Mouse (Mus musculus): ENCODE results near the gene Pik3r5. TPM values are rescaled to one million over a fixed set of nuclear protein-coding genes. Genes with fewer than 3 reads are reported as not detected.

Pik3r5 gene
- total and polyA plus RNA-seq, 3 experiments: 3.2 to 5.7 TPM; not detected in 1

GRCm38 (mm10) chr11:68508619-68509018 is 76.7 kb downstream of the Pik3r5 start:
- no peak overlapping the region for H3K9ac ChIP-seq (ENCODE audit: control insufficient read depth, low read depth, low read length, poor library complexity, severe bottlenecking)
- H3K27me3 ChIP-seq (ENCODE audit: control insufficient read depth in 1 of 2, insufficient read depth in 2 of 2, low read length in 2 of 2): 0 out of 4 replicates have a peak, but pooled peaks cover 0 to 3% of the 10 kb centered on the region in 2 experiments
- H3K36me3 ChIP-seq (ENCODE audit: control insufficient read depth in 1 of 2, insufficient read depth in 2 of 2, low read length in 2 of 2): peaks cover 0 to 6% of the 10 kb centered on the region in 2 experiments; a peak in 2 of 4 replicates
- H3K9me3 ChIP-seq (replicated peaks; ENCODE audit: insufficient read depth, low read length): no peaks in the 10 kb centered on the region
- TF ChIP-seq HCFC1 (IDR thresholded peaks at IDR 0.05; ENCODE audit: low read depth, low read length): no peak
- no peaks in the 10 kb centered on the region for H3K79me2 ChIP-seq (ENCODE audit: control insufficient read depth, insufficient read depth, low read length, poor library complexity)
- H3K4me1 ChIP-seq (ENCODE audit: control insufficient read depth in 1 of 2, insufficient read depth in 2 of 2, low read length in 2 of 2): peaks cover 0 to 8% of the 10 kb centered on the region in 2 experiments; a peak in 2 of 4 replicates
- H3K27ac ChIP-seq (ENCODE audit: control insufficient read depth, low read depth, low read length): no peak overlapping the region
- no peak overlapping the region for H3K4me3 ChIP-seq (ENCODE audit: control insufficient read depth in 1 of 2, insufficient read depth in 1 of 2, low read depth in 2 of 2, low read length in 2 of 2)
- DNase-seq (ENCODE audit: low read depth, low spot score): no peak

GRCm38 (mm10) chr11:68509194-68509593 is 77.3 kb downstream of the Pik3r5 start:
- Histone ChIP-seq H3K27ac (ENCODE audit: control insufficient read depth, low read depth, low read length) (no peak overlapping the region), H3K9ac (ENCODE audit: control insufficient read depth, low read depth, low read length, poor library complexity, severe bottlenecking) (no peak overlapping the region), H3K79me2 (ENCODE audit: control insufficient read depth, insufficient read depth, low read length, poor library complexity) (no peaks in the 10 kb centered on the region), H3K36me3 (ENCODE audit: control insufficient read depth in 1 of 2, insufficient read depth in 2 of 2, low read length in 2 of 2) (peaks cover 0 to 6% of the 10 kb centered on the region in 2 experiments; a peak in 2 of 4 replicates), H3K4me3 (ENCODE audit: control insufficient read depth in 1 of 2, insufficient read depth in 1 of 2, low read depth in 2 of 2, low read length in 2 of 2) (no peak overlapping the region), H3K27me3 (ENCODE audit: control insufficient read depth in 1 of 2, insufficient read depth in 2 of 2, low read length in 2 of 2) (peaks cover 0 to 3% of the 10 kb centered on the region in 2 experiments; a peak in 1 of 4 replicates), H3K4me1 (ENCODE audit: control insufficient read depth in 1 of 2, insufficient read depth in 2 of 2, low read length in 2 of 2) (peaks cover 0 to 8% of the 10 kb centered on the region in 2 experiments; a peak in 2 of 4 replicates), H3K9me3 (replicated peaks; ENCODE audit: insufficient read depth, low read length) (no peaks in the 10 kb centered on the region)
- DNase-seq (ENCODE audit: low read depth, low spot score): no peak
- TF ChIP-seq ZC3H11A (IDR thresholded peaks at IDR 0.05; ENCODE audit: low read depth, low read length) (no peak), GATA1 (IDR thresholded peaks at IDR 0.05; ENCODE audit: low read depth, low read length) (0 out of 2 replicates have a peak, but pooled peaks have one; percentile 16), MYB (IDR thresholded peaks at IDR 0.05; ENCODE audit: low read depth, low read length) (no peak)

DNA sequence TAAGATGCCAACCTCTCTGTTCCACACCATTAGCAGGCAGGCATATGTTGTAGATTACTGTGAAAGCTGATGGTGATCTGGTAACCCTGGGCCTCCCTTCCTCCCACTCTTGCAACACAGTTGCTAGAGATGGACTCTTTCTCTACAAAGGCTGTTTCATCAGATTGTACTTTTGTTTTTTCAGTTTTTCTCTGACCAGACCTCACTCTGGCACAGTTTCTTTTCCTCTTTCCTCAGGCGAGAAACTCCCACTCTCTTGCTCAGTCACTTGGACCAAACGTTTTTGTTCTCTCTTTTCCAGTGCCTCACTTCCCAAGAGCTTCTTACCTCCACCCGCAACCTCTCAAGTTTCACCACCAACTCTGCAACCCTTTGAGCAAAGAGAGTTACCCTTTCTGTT is 82.0 kb downstream of the Pik3r5 start:
- no peaks in the 10 kb centered on the region for H3K9me3 ChIP-seq (replicated peaks; ENCODE audit: insufficient read depth, low read length)
- no peak for DNase-seq (ENCODE audit: low read depth, low spot score)
- no peak overlapping the region for H3K9ac ChIP-seq (ENCODE audit: control insufficient read depth, low read depth, low read length, poor library complexity, severe bottlenecking)
- no peak overlapping the region for H3K27ac ChIP-seq (ENCODE audit: control insufficient read depth, low read depth, low read length)
- peaks cover 0 to 5% of the 10 kb centered on the region in 2 experiments; a peak in 2 of 4 replicates for H3K36me3 ChIP-seq (ENCODE audit: control insufficient read depth in 1 of 2, insufficient read depth in 2 of 2, low read length in 2 of 2)
- peaks cover 0 to 7% of the 10 kb centered on the region in 2 experiments; a peak in 2 of 4 replicates for H3K4me1 ChIP-seq (ENCODE audit: control insufficient read depth in 1 of 2, insufficient read depth in 2 of 2, low read length in 2 of 2)
- H3K79me2 ChIP-seq (ENCODE audit: control insufficient read depth, insufficient read depth, low read length, poor library complexity): no peaks in the 10 kb centered on the region
- H3K4me3 ChIP-seq (ENCODE audit: control insufficient read depth in 1 of 2, insufficient read depth in 1 of 2, low read depth in 2 of 2, low read length in 2 of 2): no peak overlapping the region
- H3K27me3 ChIP-seq (ENCODE audit: control insufficient read depth in 1 of 2, insufficient read depth in 2 of 2, low read length in 2 of 2): peaks cover 3 to 8% of the 10 kb centered on the region in 2 experiments; a peak in 2 of 4 replicates
- no peak for TF ChIP-seq POLR2AphosphoS5 (IDR thresholded peaks at IDR 0.05; ENCODE audit: borderline replicate concordance, low read depth, low read length)
- TF ChIP-seq TBP (IDR thresholded peaks at IDR 0.05; ENCODE audit: low read depth, low read length): no peak
- no peak for TF ChIP-seq KAT2A (conservative IDR thresholded peaks at IDR 0.05; ENCODE audit: low read depth, low read length)
- no peak for TF ChIP-seq RCOR1 (IDR thresholded peaks at IDR 0.05; ENCODE audit: low read depth, low read length)
- TF ChIP-seq TCF12 (IDR thresholded peaks at IDR 0.05; ENCODE audit: low read depth, low read length): no peak
- TF ChIP-seq ZNF384 (IDR thresholded peaks at IDR 0.05; ENCODE audit: low read depth, low read length): no peak
